Mouse (Mus musculus) MEL (cell line): ENCODE measurements around the gene Tex36. TPM values are rescaled to one million over a fixed set of nuclear protein-coding genes. Genes with fewer than 3 reads are reported as not detected.

Experiments used
- DNase-seq: peaks from one replicate; pipeline ENCODE4 v3.0.0; 2011; ENCODE audit warnings: low read depth, low spot score
- H3K27ac ChIP-seq: 2 replicates; pipeline ENCODE4 v1.5.1; 2012; ENCODE audit warnings: low read depth, mild to moderate bottlenecking, control low read depth, low read length, moderate library complexity; ENCODE audit not compliant: control insufficient read depth
- H3K27me3 ChIP-seq, 2 experiments: fragments of 150-350 bp in 1 of 2; sonication (generic) in 1 of 2; 2 replicates each; pipeline ENCODE4 v1.6.1; 2012; ENCODE audit warnings: low read length in 2 of 2, mild to moderate bottlenecking in 2 of 2, improper control_type of control experiment in 1 of 2, moderate library complexity in 1 of 2; ENCODE audit not compliant: insufficient read depth in 2 of 2, control insufficient read depth in 1 of 2
- H3K36me3 ChIP-seq, 2 experiments: 2 replicates each; pipeline ENCODE4 v1.6.1; 2012 to 2014; ENCODE audit warnings: low read length in 2 of 2, improper control_type of control experiment in 1 of 2, inconsistent platforms in 1 of 2, mild to moderate bottlenecking in 1 of 2; ENCODE audit not compliant: insufficient read depth in 2 of 2, control insufficient read depth in 1 of 2
- H3K4me1 ChIP-seq, 2 experiments: fragments of 150-350 bp in 1 of 2; sonication (generic) in 1 of 2; 2 replicates each; pipeline ENCODE4 v1.6.1; 2012; ENCODE audit warnings: low read length in 2 of 2, improper control_type of control experiment in 1 of 2, mild to moderate bottlenecking in 1 of 2; ENCODE audit not compliant: insufficient read depth in 2 of 2, control insufficient read depth in 1 of 2
- H3K4me3 ChIP-seq, 2 experiments: fragments of 150-350 bp in 1 of 2; sonication (generic) in 1 of 2; 2 replicates each; pipeline ENCODE4 v1.5.1; 2012; ENCODE audit warnings: low read depth in 2 of 2, low read length in 2 of 2, mild to moderate bottlenecking in 2 of 2, moderate library complexity in 2 of 2, control low read depth in 1 of 2, improper control_type of control experiment in 1 of 2; ENCODE audit not compliant: control insufficient read depth in 1 of 2, insufficient read depth in 1 of 2
- H3K79me2 ChIP-seq: 2 replicates; pipeline ENCODE4 v1.6.1; 2012; ENCODE audit warnings: mild to moderate bottlenecking, low read length, moderate library complexity; ENCODE audit not compliant: control insufficient read depth, poor library complexity, insufficient read depth
- H3K9ac ChIP-seq: 2 replicates; pipeline ENCODE4 v1.6.1; 2012; ENCODE audit warnings: low read depth, mild to moderate bottlenecking, control low read depth, low read length, moderate library complexity; ENCODE audit not compliant: control insufficient read depth, poor library complexity, severe bottlenecking
- H3K9me3 ChIP-seq: fragments of 150-350 bp; sonication (generic); replicated peaks from 2 replicates; pipeline ENCODE4 v1.6.1; 2012; ENCODE audit warnings: mild to moderate bottlenecking, low read length, improper control_type of control experiment, moderate library complexity; ENCODE audit not compliant: insufficient read depth
- CHD1 ChIP-seq: IDR thresholded peaks from 2 replicates; pipeline ENCODE4 v1.6.1; 2012; ENCODE audit warnings: low read depth, mild to moderate bottlenecking, inconsistent platforms, low read length, improper control_type of control experiment
- E2F4 ChIP-seq: IDR thresholded peaks from 2 replicates; pipeline ENCODE4 v1.6.1; 2011; ENCODE audit warnings: low read depth, low read length, improper control_type of control experiment, borderline replicate concordance
- ELF1 ChIP-seq: IDR thresholded peaks from 2 replicates; pipeline ENCODE4 v1.6.1; 2014; ENCODE audit warnings: low read depth, mild to moderate bottlenecking, inconsistent platforms, low read length, improper control_type of control experiment, moderate library complexity
- GABPA ChIP-seq: IDR thresholded peaks from 2 replicates; pipeline ENCODE4 v1.6.1; 2012; ENCODE audit warnings: low read depth, mild to moderate bottlenecking, inconsistent platforms, low read length, improper control_type of control experiment, moderate library complexity
- HCFC1 ChIP-seq: IDR thresholded peaks from 2 replicates; pipeline ENCODE4 v1.6.1; 2012; ENCODE audit warnings: low read depth, mild to moderate bottlenecking, inconsistent platforms, low read length, improper control_type of control experiment, moderate library complexity
- JUND ChIP-seq: IDR thresholded peaks from 2 replicates; pipeline ENCODE4 v1.6.1; 2011; ENCODE audit warnings: low read depth, mild to moderate bottlenecking, improper control_type of control experiment, low read length
- MAX ChIP-seq: IDR thresholded peaks from 2 replicates; pipeline ENCODE4 v1.6.1; 2011; ENCODE audit warnings: low read length, improper control_type of control experiment
- MEF2A ChIP-seq: IDR thresholded peaks from 2 replicates; pipeline ENCODE4 v1.6.1; 2014; ENCODE audit warnings: low read depth, mild to moderate bottlenecking, inconsistent platforms, low read length, improper control_type of control experiment; ENCODE audit not compliant: poor library complexity, insufficient replicate concordance, severe bottlenecking; ENCODE audit errors: extremely low read depth
- MXI1 ChIP-seq: IDR thresholded peaks from 2 replicates; pipeline ENCODE4 v1.6.1; 2011; ENCODE audit warnings: mild to moderate bottlenecking, low read depth, low read length, improper control_type of control experiment
- MYC ChIP-seq: IDR thresholded peaks from 2 replicates; pipeline ENCODE4 v1.6.1; 2011; ENCODE audit warnings: low read depth, mild to moderate bottlenecking, low read length, improper control_type of control experiment, moderate library complexity
- POLR2A ChIP-seq, 2 experiments: IDR thresholded peaks; 2 replicates each; pipeline ENCODE4 v1.6.1; 2011 to 2012; ENCODE audit warnings: low read length in 2 of 2, mild to moderate bottlenecking in 2 of 2, control low read depth in 1 of 2, improper control_type of control experiment in 1 of 2, low read depth in 1 of 2, moderate library complexity in 1 of 2; ENCODE audit not compliant: control insufficient read depth in 1 of 2, insufficient read depth in 1 of 2, poor library complexity in 1 of 2
- POLR2AphosphoS2 ChIP-seq: IDR thresholded peaks from 2 replicates; pipeline ENCODE4 v1.6.1; 2011; ENCODE audit warnings: low read length, improper control_type of control experiment
- POLR2AphosphoS5 ChIP-seq: IDR thresholded peaks from 2 replicates; pipeline ENCODE4 v1.6.1; 2012; ENCODE audit warnings: low read depth, borderline replicate concordance, mild to moderate bottlenecking, inconsistent platforms, low read length, moderate library complexity, mixed read lengths
- RCOR1 ChIP-seq: IDR thresholded peaks from 2 replicates; pipeline ENCODE4 v1.6.1; 2012; ENCODE audit warnings: low read depth, mild to moderate bottlenecking, inconsistent platforms, low read length, improper control_type of control experiment
- SIN3A ChIP-seq: IDR thresholded peaks from 2 replicates; pipeline ENCODE4 v1.6.1; 2012; ENCODE audit warnings: low read length, improper control_type of control experiment, inconsistent platforms
- SMC3 ChIP-seq: IDR thresholded peaks from 2 replicates; pipeline ENCODE4 v1.6.1; 2011; ENCODE audit warnings: low read depth, low read length, improper control_type of control experiment
- TAL1 ChIP-seq: IDR thresholded peaks from 2 replicates; pipeline ENCODE4 v1.6.1; 2012; ENCODE audit warnings: mild to moderate bottlenecking, inconsistent platforms, low read length, moderate library complexity, mixed read lengths
- TBP ChIP-seq: IDR thresholded peaks from 2 replicates; pipeline ENCODE4 v1.8.0; 2011; ENCODE audit warnings: low read depth, low read length, improper control_type of control experiment
- USF1 ChIP-seq: IDR thresholded peaks from 2 replicates; pipeline ENCODE4 v1.6.1; 2014; ENCODE audit warnings: low read depth, mild to moderate bottlenecking, inconsistent platforms, low read length, improper control_type of control experiment, moderate library complexity
- USF2 ChIP-seq, 2 experiments: IDR thresholded peaks; 2 replicates each; pipeline ENCODE4 v1.6.1; 2011 to 2012; ENCODE audit warnings: improper control_type of control experiment in 2 of 2, low read length in 2 of 2, borderline replicate concordance in 1 of 2, inconsistent platforms in 1 of 2, low read depth in 1 of 2, mild to moderate bottlenecking in 1 of 2; ENCODE audit not compliant: insufficient read depth in 1 of 2
- ZNF384 ChIP-seq: IDR thresholded peaks from 2 replicates; pipeline ENCODE4 v1.6.1; 2012; ENCODE audit warnings: low read depth, mild to moderate bottlenecking, inconsistent platforms, low read length, improper control_type of control experiment
- polyA plus RNA-seq, 2 experiments: library from polyadenylated mRNA; stranded (reverse) in 1 of 2; unstranded in 1 of 2; fragments of >175 nt in 1 of 2; fragments of >200 nt in 1 of 2; gene quantifications; 2 replicates each; pipeline versions ENCODE4 v1.2.1 to v1.2.4; 2012; ENCODE audit warnings: low replicate concordance in 2 of 2, low read depth in 1 of 2; ENCODE audit not compliant: insufficient read length in 2 of 2, insufficient read depth in 1 of 2, missing spikeins in 1 of 2
- total RNA-seq: library from RNA; depleted of rRNA; stranded (reverse); fragments of 300-350 nt; gene quantifications from 2 replicates; pipeline ENCODE4 v1.2.3, GENCODE M21; 2012

The Tex36 gene
- total and polyA plus RNA-seq, 3 experiments = not detected

DNA sequence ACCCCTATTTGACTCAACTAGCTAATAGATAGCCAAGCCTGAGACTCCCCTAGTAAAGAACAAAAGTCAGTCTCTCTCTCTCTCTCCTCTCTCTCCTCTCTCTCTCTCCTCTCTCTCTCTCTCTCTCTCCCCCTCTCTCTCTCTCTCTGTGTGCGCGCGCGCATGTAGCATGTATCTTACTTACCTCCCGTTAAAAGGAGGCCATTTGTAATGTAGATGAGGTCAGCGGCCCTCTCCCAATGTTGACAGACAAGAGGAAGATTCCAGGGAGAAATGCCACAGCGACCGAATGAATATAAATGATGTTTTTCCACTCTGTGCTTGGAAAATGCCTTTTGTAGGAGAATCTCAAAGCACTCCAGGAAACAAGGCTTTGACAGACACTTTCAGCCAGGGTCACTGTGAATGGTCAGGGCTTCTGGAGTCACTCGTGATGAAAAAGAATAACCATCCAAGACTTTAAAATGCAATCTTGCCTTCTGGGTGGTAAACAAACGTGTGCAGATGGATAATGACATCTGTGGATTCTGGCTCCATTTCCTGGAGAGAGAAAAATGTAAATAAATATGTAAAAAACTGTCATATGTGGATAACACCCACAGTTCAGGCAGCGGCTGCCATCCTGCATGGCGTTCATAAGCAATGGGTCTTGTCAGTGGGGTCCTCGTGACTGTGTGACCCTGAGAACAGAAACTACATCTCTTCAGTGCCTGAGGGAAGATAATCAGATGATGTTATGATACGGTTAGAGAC, 25.4 kb upstream of the Tex36 start:
- no peak overlapping the region for H3K27ac ChIP-seq
- H3K27me3 ChIP-seq = peaks cover 18 to 23% of the 10 kb centered on the region in 2 experiments

DNA sequence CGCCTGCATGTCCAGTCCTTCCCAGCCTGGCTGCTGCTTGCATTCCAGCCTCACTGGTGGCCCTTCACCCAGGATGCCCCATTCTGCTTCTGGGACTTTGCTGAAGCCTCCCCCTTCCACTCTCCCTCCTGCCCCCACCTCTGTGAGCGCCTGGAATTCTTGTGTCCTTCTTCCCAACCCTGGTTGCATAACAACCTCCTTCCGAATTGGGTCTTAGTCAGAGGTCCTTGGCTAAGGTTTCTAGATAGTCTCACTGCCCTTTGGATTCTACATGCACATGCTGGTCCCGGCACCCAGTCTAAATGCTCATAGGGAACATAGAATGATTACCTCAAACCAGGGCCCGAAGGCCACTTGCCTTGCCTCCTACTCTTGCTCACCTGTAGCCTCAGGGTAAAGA, 21.3 kb upstream of the Tex36 start:
- Histone ChIP-seq H3K79me2 (no peaks in the 10 kb centered on the region), H3K9ac (no peak overlapping the region), H3K27ac (no peak overlapping the region), H3K27me3 (peaks cover 34 to 37% of the 10 kb centered on the region in 2 experiments), H3K9me3 (no peaks in the 10 kb centered on the region), H3K36me3 (no peaks in the 10 kb centered on the region), H3K4me3 (no peak overlapping the region), H3K4me1 (no peaks in the 10 kb centered on the region)
- DNase-seq = no peak
- TF ChIP-seq MEF2A = no peak
- no peak for TF ChIP-seq CHD1
- TF ChIP-seq POLR2A (IDR thresholded peaks at IDR 0.05; ENCODE audit: control insufficient read depth in 1 of 2, insufficient read depth in 1 of 2, low read depth in 1 of 2, low read length in 2 of 2, poor library complexity in 1 of 2) = no peak
- TF ChIP-seq TBP = no peak
- TF ChIP-seq GABPA = no peak
- no peak for TF ChIP-seq USF2 (IDR thresholded peaks at IDR 0.05; ENCODE audit: borderline replicate concordance in 1 of 2, insufficient read depth in 1 of 2, low read depth in 1 of 2, low read length in 2 of 2)
- TF ChIP-seq USF1 = no peak
- TF ChIP-seq RCOR1 = no peak
- TF ChIP-seq MXI1 = no peak
- TF ChIP-seq HCFC1 = no peak
- no peak for TF ChIP-seq MYC
- no peak for TF ChIP-seq JUND
- TF ChIP-seq SIN3A = no peak
- no peak for TF ChIP-seq POLR2AphosphoS2

More for the DNA sequence above, 25.4 kb upstream of the Tex36 start:
- H3K9me3 ChIP-seq = no peaks in the 10 kb centered on the region
- TF ChIP-seq MXI1 (no peak), MYC (no peak), GABPA (no peak), POLR2AphosphoS5 (no peak), ELF1 (no peak), E2F4 (no peak), POLR2A (IDR thresholded peaks at IDR 0.05; ENCODE audit: control insufficient read depth in 1 of 2, insufficient read depth in 1 of 2, low read depth in 1 of 2, low read length in 2 of 2, poor library complexity in 1 of 2) (no peak), SMC3 (no peak), MAX (no peak), TBP (no peak), USF1 (no peak), JUND (no peak), RCOR1 (no peak), CHD1 (no peak), SIN3A (no peak), ZNF384 (no peak), TAL1 (no peak), POLR2AphosphoS2 (no peak)
- no peak overlapping the region for H3K4me3 ChIP-seq
- H3K4me1 ChIP-seq = no peaks in the 10 kb centered on the region
- no peak for DNase-seq
- no peaks in the 10 kb centered on the region for H3K36me3 ChIP-seq
- H3K79me2 ChIP-seq = no peaks in the 10 kb centered on the region
- H3K9ac ChIP-seq = no peak overlapping the region
